Mouse (Mus musculus) left cerebral cortex, postnatal 4 days (tissue): Measurements from ENCODE around the gene Zcchc8. TPM values are rescaled to one million over a fixed set of nuclear protein-coding genes. Genes with fewer than 3 reads are reported as not detected.

Experiments
- DNase-seq: peaks from one replicate; pipeline ENCODE4 v3.0.0-alpha.2; 2022
- intact Hi-C: fragments of 180-260 bp; cut with DNase I; formaldehyde crosslinking; loops from one replicate; pipeline ENCODE4 v1.15.1; 2025
- total RNA-seq, 2 experiments: library from RNA; stranded (reverse); gene quantifications; 2 replicates each; pipeline ENCODE4 v1.2.3; 2021

The Zcchc8 gene
- total RNA-seq, 2 experiments from 2014 or later, result 66.3 to 70.9 TPM

DNA sequence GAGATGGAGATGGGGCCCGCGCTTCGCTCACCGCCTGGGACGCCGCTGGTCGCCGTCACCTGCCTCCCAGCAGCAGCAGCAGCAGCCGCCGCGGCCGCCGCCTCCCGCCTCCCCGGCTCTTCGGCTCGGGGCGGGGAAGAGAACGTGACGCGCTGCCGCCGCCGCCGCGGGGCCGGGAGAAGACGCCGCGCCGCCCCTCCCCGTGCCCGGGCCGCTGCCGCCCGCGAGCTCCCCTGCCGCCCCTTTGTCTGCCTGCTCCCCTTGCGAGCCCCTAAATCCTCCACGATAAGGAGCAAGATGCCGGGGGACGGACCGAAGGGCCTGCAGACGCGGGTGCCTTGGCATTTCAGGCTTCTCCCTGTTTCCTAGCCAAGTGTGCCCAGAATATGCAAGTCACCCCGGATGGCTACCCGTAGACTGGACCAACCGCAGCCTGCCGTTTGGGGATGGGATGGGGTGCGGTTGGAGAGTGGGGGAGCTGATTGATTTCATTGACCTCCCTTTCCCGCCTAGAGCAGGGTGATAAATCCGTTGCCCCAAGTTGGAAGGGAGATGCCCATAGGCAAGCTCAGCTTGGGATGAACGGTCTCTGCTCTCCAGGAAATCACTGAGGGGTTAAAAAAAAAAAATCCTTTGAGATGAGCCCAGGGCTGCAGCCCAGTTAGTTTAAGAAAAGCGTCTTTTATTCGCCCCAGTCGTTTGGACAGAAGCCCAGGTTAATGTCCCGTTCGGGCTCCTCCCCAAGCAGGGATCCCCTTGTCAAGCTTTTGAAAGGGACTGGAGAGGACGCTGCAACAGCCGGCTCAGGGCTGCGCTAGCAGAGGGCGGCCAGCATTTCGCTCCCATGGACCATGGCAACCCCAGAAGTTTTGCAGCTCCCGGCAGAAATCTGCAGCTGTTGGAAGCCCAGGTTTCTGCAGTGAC is 36.4 kb downstream of the Zcchc8 start, which contains the start of gene Clip1:
TSS of gene Clip1 (minus strand) at position 398 of the 924 bp plus-strand sequence.
- intact Hi-C loops, result loop anchor here (5.0 kb wide), 1 partner anchor 57 kb away; no protein-coding TSS in a partner anchor
- DNase-seq, result peak; percentile 64

DNA sequence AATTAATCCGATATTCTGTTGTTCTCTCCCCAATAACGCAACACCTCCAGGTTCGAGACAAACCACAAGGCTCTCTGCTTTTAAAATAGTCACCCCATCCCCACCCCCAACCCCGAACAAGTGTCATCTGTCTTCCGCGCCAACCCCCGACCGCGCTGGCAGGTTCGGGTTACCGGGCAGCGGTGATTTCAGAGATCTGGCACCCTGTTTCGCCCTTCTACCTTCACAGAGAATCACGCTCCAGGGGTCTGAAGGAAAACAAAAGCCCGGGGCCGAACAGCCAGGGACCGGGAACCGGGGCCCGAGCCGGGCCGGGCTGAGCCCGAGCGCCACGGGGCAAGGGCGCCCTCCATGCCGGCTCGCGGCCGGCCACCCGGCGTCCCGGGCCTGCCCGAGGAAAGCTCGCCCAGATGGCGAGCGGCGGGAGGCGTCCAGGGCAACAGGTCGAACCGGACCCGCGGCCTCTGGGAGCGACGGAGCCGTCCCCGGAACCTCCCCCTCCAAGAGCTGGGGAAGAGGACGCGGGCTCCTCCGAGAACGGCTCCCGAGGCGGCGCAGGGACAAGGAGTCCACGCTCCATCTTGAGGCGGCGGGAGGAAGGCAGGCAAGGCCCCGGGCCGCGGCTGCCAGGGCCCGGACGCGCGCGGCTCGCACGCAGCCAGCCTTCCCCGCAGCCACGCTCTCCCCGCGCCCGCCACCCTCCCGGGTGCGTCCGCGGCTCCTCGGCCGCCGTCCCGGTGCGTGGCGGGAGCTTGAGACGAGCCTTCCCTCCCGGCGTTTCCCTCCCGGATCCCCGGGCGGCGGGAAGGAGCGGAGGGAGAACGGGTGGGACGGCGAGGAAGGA is 37.3 kb downstream of the Zcchc8 start:
- peak; percentile 53 for DNase-seq
- intact Hi-C loops, result loop anchor here (5.0 kb wide), 1 partner anchor 56 kb away; no protein-coding TSS in a partner anchor

DNA sequence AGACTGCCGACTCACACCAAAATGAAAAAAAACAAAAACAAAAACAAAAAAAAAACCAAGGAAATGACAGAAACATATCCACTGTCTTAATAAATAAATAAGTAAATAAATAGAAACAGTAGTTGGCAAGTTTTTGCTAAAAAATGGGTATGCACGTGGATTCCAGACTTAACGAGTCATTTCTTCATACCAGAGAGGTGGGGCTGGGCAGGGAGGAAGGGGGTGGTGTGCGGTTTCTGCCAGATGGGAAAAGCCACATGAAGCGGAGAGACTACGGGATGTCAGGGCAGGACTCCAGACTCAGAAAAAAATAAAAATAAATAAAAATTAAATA is 37.9 kb downstream of the Zcchc8 start:
- intact Hi-C loops, result loop anchor here (5.0 kb wide), 1 partner anchor 56 kb away; no protein-coding TSS in a partner anchor
- DNase-seq, result no peak

DNA sequence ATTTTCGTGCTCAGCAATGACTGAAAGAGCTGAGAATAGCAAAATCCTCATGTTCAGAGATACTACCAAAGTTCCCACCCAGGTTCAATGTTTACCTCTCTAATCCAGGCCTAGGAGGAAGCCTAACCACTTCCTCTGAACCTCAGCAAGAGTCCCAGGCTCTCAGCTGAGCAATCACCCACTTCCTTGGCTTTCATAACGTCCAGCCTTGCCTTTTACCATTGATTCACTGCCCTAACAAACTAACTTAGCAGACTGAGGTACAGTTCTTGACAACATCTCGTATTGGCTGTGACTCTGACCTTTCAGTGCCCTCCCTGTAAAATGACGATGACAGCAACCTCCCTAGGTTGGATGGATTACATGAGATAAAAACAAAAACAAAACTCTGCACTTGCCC is 38.5 kb downstream of the Zcchc8 start:
- intact Hi-C loops, result loop anchor here (5.0 kb wide), 1 partner anchor 55 kb away; no protein-coding TSS in a partner anchor
- DNase-seq, result no peak

DNA sequence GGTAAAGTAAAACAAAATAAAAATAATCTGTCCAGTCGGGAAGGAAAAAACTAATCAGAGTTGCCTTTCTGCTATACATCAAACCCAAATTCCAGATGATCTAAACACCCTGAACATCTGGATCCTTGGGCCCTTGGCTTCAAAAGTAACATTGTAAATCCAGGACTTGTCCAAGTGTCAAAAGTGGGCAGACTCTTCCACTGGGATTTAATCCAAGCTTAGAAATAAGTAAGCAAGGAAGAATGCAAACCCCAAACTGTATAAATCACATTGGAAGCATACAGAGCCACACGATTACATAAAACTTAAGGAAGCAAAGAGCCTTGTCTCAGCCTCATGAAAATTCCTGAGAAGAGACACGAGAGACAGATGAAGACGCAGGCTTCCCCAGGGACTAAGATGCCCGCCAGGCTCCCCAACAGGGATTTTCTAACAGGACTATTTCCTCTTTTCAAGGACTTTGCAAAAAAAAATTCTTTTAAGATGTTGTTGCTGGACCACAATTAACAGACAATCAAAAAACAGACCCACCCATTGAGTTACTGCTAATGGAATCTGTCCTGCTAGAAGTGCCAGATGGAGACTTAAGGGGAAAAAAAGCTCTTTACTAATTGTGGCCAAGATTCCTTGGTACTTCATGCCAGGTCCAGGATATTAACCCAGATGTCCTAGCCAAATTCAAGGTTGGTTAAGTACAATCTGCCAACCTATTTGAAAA is 41.2 kb downstream of the Zcchc8 start:
- intact Hi-C loops, result loop anchor here (5.0 kb wide), 1 partner anchor 52 kb away; no protein-coding TSS in a partner anchor
- peak; percentile 21 for DNase-seq

DNA sequence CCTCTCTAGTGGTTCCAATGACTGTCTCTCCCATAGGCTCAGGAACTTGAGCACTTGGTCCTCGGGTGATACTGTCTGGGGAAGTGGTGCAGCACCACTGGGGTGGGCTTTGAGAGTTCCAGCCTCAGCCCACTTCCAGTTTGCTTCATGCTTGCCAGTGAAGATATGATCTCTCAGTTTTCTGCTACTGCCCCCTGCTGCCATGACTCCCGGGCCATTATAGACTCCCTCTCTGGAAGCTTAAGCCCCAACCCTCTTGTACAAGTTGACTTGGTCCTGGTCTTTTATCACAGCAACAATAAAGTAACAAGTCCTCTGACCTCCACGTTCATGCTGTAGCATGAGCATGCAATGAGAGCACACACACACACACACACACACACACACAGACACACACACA is 41.8 kb downstream of the Zcchc8 start:
- DNase-seq, result no peak
- intact Hi-C loops, result no loop called here

DNA sequence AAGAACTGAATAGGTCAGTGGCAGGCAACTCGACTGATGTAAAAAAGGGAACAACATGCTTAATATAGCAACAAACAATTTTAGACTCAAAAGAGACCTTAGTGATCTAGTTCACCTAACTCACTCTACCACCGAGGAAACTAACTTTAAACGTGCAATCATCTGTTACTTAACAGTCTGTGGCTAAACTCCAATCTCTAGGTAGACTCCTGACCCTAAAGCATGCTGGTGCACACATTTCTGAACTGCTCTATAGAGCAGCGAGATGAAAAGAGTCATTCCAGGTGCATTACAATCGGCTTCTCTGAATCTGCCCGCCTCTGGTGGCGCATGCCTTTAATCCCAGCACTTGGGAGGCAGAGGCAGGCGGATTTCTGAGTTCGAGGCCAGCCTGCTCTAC is 45.2 kb downstream of the Zcchc8 start:
- no peak for DNase-seq
- intact Hi-C loops, result no loop called here

DNA sequence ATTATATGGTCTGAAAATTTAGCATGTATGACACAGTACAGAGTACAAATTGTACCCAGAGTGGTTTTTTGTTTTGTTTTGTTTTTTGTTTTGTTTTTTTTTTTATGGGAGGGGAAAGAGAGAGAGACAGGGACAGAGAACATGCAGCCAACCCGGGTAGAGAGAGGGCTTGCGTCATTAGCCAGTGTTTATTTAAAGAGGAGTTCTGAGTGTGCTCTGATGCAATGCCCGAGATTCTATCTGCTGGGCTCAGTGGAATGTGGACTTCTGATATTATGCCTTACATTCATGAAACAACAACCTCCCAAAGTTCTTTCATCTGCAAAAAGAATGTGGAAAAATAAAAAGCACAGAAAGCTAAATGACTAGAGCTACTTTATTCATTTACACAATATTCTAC is 45.7 kb downstream of the Zcchc8 start:
- intact Hi-C loops, result no loop called here
- DNase-seq, result no peak

DNA sequence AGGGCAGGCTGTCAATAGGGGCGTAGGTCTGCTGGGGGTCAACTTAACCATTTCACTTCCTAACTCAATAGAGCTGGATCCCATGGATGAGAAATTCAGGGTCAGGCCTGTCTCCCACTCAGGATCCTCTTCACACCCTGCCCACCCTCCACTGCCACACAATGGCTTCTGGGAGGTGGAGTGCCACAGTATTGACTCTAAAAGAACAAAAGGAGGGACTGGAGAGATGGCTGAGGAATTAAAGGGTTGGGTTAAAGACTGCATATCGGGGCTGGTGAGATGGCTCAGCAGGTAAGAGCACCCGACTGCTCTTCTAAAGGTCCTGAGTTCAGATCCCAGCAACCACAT is 49.5 kb downstream of the Zcchc8 start:
- intact Hi-C loops, result no loop called here
- no peak for DNase-seq

DNA sequence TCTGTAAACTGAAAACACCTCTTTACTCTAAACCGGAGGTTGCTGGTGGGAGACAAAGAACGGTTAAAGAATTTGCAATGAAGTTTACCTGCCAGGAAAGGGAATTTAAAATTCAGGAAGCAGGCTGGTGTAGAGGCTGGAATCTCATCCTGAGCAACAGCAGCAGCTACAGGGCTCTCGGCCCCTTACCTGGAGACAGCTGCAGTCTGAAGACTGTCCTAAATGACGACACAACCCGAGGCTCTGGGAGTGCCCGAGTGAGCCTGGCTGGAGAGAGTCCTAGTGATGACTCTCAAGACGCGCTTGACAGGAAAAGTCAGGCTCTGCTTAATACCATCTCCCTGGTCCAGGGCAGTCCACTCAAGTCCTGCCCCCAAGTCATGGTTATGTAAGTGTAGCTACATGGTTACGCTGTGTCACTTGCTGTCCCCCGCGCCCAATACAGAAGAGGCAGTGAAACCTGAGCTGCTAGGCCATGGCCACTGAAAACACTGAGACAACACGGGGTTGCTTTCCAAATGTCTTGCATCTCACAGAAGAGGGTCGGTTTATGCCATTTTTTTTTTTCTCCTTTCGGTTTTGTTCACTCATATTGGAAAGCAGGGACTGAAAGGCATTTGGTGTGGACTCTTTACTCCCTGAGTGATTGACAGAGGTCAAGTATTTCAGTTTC is 50.0 kb downstream of the Zcchc8 start:
- no peak for DNase-seq
- intact Hi-C loops, result no loop called here

DNA sequence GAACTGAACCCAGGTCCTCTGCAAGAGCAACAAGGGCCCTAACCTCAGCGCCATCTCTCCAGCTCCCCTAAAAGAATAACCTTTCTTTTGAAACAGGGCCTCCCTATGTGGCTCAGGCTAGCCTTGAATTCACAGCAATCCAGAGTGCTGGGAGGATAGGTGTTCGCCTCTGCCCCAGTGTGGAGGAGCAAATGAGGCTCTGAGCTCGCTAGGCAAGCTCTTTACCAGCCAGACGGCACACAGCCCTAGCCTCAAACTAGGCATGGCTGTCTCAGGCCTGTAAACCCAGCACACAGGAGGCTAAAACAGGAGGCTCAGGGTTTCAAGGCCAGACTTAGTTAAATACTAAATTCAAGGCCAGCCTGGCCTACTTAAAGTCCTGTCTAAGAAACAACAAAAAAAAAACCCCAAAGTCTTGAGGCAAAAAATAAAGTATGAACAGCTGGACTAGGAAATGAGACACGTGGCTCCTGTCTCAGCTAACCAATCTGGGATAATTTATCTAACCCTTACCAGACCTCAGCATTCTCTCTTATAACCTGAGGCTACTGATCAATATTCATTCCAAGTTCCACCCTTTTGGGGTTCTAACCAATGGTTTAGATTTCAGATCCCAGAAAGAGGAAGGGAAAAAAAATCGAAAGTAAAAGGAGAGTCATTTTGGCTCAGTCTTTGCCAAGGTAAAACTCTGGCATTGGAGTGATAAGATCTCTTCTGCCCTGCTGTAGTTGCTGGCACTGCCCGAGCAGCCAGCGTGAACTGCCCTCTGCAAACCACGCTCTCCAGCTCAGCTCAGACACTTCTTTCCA is 50.7 kb downstream of the Zcchc8 start:
- intact Hi-C loops, result no loop called here
- DNase-seq, result no peak

DNA sequence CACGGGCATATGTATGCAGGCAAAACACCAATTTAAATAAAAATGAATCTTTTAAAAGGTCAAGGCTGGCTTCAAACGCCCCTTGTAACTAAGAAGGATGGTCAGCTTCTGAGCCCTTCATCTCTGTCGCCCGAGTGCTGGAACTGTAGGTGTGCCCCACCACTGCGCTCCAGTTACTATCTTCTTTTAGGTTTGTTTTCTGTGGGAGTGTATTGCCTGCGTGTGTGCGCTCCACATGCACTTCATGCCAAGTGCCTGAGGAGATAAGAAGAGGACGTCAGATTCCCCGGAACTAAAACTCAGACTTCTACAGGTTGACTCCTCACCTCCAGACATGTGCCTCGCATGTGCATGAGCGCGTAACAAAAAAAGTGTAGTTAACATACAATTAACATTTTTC is 53.0 kb downstream of the Zcchc8 start:
- intact Hi-C loops, result no loop called here
- no peak for DNase-seq

DNA sequence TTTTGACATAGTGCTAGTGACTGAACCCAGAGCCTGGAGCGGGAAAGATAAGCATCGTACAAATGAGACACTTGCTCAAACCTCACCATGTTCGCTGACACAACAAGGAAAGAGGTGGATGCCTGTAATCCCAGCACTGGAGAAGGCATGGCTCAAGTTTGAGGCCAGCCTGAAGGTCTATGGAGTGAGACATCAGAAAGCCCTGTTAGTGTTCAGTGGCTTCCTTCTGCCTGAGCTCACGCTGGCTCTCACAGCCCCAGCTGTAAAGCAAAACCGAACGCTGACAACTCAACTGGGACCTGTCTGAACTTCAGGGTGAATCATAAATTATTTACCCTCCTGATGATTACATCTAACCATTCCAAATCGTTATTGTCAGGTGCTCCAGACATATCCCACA is 54.9 kb downstream of the Zcchc8 start:
- DNase-seq, result no peak
- intact Hi-C loops, result no loop called here

DNA sequence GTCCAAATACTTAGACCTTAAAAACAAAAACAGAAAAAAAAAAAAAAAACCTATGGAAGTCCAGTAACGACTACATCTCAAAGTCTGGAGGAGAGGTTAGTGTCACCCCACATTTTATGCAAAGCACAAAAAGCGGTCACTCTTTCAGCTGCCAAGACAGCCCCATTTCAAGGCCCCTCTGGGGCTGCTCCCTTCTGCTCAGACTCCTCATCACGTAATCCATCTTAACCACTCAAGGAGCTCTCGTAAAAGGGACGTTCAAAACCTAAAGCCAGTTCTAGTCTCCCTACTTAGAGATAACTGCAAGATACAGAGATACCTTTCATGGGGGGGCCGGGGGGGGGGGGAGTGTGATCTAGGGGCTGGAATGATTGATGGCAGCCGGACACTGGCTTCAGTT is 56.6 kb downstream of the Zcchc8 start:
- intact Hi-C loops, result no loop called here
- no peak for DNase-seq

DNA sequence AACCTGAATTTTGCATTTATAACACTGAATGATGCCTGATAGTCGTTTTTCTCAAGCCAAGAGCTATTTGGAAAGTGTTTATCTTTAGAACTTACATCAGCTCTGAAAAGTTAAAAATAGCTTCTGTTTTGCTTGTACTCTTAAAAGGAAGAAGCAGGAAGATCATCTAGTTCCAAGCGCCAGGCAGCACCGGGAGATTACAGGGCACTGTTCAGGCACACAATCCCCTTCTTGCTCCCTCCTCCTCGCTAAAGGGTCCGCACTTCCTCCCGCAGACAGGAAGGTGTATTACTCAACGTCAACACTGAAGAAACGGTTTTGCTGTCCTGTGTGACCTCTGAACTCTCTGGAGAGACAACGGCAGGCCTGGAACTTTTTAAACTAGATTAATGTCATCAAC is 58.8 kb downstream of the Zcchc8 start:
- intact Hi-C loops, result no loop called here
- no peak for DNase-seq

DNA sequence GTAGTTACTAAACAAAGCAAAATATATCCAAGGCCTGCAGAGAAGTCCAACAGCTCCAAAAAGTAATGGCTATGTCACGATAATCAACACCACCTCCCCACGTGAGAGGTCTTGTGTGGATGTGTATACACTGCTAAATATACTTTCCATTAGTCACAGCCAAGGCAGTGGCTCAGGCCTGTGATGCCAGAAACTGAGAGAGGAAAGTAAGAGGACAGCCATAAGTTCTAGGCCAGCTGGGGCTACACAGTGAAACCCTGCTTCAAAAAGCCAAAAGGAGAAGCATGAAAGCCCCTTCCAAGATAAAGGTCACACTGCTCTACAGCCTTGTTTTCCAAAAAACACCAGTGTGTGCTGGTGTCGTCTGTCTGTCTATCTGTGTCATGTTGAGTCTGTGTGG is 59.3 kb downstream of the Zcchc8 start:
- no peak for DNase-seq
- intact Hi-C loops, result no loop called here

DNA sequence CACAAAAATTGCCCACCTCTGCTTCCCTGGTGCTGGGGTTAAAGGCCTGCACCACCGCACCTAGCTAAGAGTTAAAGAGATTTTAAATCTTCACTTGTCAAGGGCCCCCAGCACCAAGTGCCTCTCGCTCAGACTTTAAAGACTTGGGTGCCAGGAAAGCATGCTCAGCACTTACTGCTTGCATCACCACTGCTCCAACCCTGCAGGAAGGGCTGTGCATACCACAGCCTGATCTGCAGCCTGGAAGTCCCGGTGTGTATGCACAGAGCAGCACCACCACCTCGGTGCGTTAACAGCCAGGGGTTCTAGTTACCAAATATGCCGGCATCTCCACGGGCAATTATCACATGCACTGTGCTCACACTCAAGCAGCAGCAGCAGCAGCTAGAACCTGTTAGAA is 63.2 kb downstream of the Zcchc8 start:
- no peak for DNase-seq
- intact Hi-C loops, result no loop called here

DNA sequence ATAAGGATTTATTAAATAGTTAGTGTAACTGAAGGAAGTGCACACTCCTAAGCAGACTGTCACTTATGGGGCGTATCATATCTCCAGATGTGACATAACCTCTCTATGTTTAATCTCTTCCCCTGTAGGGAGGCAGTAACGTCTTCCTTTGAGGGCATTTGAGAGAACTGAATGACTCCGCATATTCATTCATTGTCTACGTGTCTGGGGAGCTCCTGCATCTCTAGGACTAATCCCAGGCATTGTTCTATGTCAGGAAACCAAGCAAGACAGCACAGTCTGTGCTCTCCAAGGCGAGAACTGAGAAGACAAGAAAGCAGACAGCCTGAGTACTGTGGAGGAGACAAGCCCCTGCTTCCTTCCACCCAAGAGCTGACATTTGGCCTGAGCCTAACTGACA is 66.0 kb downstream of the Zcchc8 start:
- intact Hi-C loops, result no loop called here
- no peak for DNase-seq

DNA sequence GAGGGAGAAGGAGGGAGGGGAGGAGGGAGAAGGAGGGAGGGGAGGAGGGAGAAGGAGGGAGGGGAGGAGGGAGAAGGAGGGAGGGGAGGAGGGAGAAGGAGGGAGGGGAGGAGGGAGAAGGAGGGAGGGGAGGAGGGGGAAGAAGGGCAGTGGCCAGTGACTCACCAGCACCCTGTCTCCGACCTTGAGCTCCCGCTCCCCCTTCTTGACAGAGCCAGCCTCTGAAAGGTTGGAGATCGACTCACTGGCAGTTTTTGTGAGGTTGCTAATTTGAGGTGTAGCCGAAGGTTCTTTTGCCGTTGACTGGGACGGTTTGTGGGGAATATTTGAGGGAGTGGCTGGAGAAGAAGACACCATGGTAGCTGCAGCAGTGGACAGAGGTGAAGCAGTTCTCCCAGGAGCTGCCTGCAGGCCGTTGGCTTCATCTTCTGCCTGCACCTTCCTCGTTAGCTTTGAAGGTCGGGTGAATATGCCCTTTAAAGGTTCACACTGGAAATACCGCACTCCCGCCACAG is 67.6 kb downstream of the Zcchc8 start:
- intact Hi-C loops, result no loop called here
- DNase-seq, result no peak
